Mouse (Mus musculus): ENCODE data around the gene Olfr194.
"Not testable (repeated sequence)": the region's sequence is repeated elsewhere in the genome, so short reads cannot be mapped to it uniquely, and the experiment has no call there.

Gene Olfr194

GRCm38 (mm10) chr16:59120969-59121368 is at the start of gene Olfr194:
Gene Olfr194, minus strand, starts transcription at chr16:59121069.
- no peak for DNase-seq (ENCODE audit: extremely low read depth, insufficient read length, low spot score)

GRCm38 (mm10) chr16:59170354-59170753 is 49.5 kb upstream of the Olfr194 start, which contains the start of gene Olfr196:
Gene Olfr196, minus strand, starts transcription at chr16:59170454.
- DNase-seq (ENCODE audit: extremely low read depth, insufficient read length, low spot score), result no peak

- no peak for DNase-seq (ENCODE audit: extremely low read depth, insufficient read length, low spot score)
These were observed 31.1 kb upstream of the Olfr194 start for GRCm38 (mm10) chr16:59151996-59152395.

- DNase-seq (ENCODE audit: extremely low read depth, insufficient read length, low spot score), result no peak
These were observed 25.9 kb upstream of the Olfr194 start, which contains the start of gene Olfr195 for GRCm38 (mm10) chr16:59146746-59147145. Gene Olfr195, plus strand, starts transcription at chr16:59147046.

- DNase-seq (ENCODE audit: extremely low read depth, insufficient read length, low spot score), result no peak
These were observed 20.2 kb upstream of the Olfr194 start for GRCm38 (mm10) chr16:59141105-59141504.

GRCm38 (mm10) chr16:59130740-59131139 is 9.9 kb upstream of the Olfr194 start:
- no peak for DNase-seq (ENCODE audit: extremely low read depth, insufficient read length, low spot score)

- no peak for DNase-seq (ENCODE audit: extremely low read depth, insufficient read length, low spot score)
These were observed 9.1 kb downstream of the Olfr194 start, which contains the start of gene Olfr193 for GRCm38 (mm10) chr16:59111781-59112180. Gene Olfr193, minus strand, starts transcription at chr16:59111881.

GRCm38 (mm10) chr16:59108522-59108921 is 12.3 kb downstream of the Olfr194 start:
- not testable (repeated sequence) for DNase-seq (ENCODE audit: extremely low read depth, insufficient read length, low spot score)

GRCm38 (mm10) chr16:59105312-59105711 is 15.6 kb downstream of the Olfr194 start:
- no peak for DNase-seq (ENCODE audit: extremely low read depth, insufficient read length, low spot score)

- not testable (repeated sequence) for DNase-seq (ENCODE audit: extremely low read depth, insufficient read length, low spot score)
These were observed 31.1 kb downstream of the Olfr194 start, which contains the start of gene Olfr191 for GRCm38 (mm10) chr16:59089722-59090121. Gene Olfr191, minus strand, starts transcription at chr16:59089822.

GRCm38 (mm10) chr16:59081113-59081512 is 39.8 kb downstream of the Olfr194 start:
- not testable (repeated sequence) for DNase-seq (ENCODE audit: extremely low read depth, insufficient read length, low spot score)

GRCm38 (mm10) chr16:59077905-59078304 is 43.0 kb downstream of the Olfr194 start, which contains the start of gene Olfr190:
Gene Olfr190, minus strand, starts transcription at chr16:59078005.
- DNase-seq (ENCODE audit: extremely low read depth, insufficient read length, low spot score), result no peak

GRCm38 (mm10) chr16:59073520-59073919 is 47.3 kb downstream of the Olfr194 start:
- DNase-seq (ENCODE audit: extremely low read depth, insufficient read length, low spot score), result no peak

- DNase-seq (ENCODE audit: extremely low read depth, insufficient read length, low spot score), result no peak
These were observed 49.1 kb downstream of the Olfr194 start for GRCm38 (mm10) chr16:59071755-59072154.
